Mouse (Mus musculus) ES-E14 (cell line): Measurements from ENCODE around the gene Reg4. TPM values are rescaled to one million over a fixed set of nuclear protein-coding genes. Genes with fewer than 3 reads are reported as not detected.

Experiments
- DNase-seq: peaks from one replicate; pipeline ENCODE4 v3.0.0-alpha.2; 2013; ENCODE audit warnings: low read depth, low spot score
- H3K27ac ChIP-seq: 2 replicates; pipeline ENCODE4 v1.5.1; 2012; ENCODE audit warnings: low read depth, mild to moderate bottlenecking, low read length, moderate library complexity, mixed read lengths; ENCODE audit not compliant: poor library complexity, insufficient read depth, severe bottlenecking
- H3K36me3 ChIP-seq: 2 replicates; pipeline ENCODE4 v1.6.1; 2012; ENCODE audit warnings: mild to moderate bottlenecking, low read length, moderate library complexity, mixed read lengths; ENCODE audit not compliant: control insufficient read depth, poor library complexity, insufficient read depth, severe bottlenecking
- H3K4me1 ChIP-seq, 2 experiments: fragments of 150-350 bp in 1 of 2; sonication (generic) in 1 of 2; 2 replicates each; pipeline ENCODE4 v1.6.1; 2012; ENCODE audit warnings: low read length in 2 of 2, mild to moderate bottlenecking in 1 of 2, mixed read lengths in 1 of 2; ENCODE audit not compliant: control insufficient read depth in 2 of 2, insufficient read depth in 2 of 2, poor library complexity in 1 of 2
- H3K4me3 ChIP-seq, 2 experiments: fragments of 150-350 bp in 1 of 2; sonication (generic) in 1 of 2; 2 replicates each; pipeline ENCODE4 v1.5.1; 2012; ENCODE audit warnings: low read length in 2 of 2, low read depth in 1 of 2, mild to moderate bottlenecking in 1 of 2, mixed read lengths in 1 of 2; ENCODE audit not compliant: insufficient read depth in 1 of 2, poor library complexity in 1 of 2, severe bottlenecking in 1 of 2
- H3K9ac ChIP-seq: 2 replicates; pipeline ENCODE4 v1.6.1; 2012; ENCODE audit warnings: low read depth, mild to moderate bottlenecking, low read length, mixed read lengths; ENCODE audit not compliant: poor library complexity, insufficient read depth, severe bottlenecking
- H3K9me3 ChIP-seq: fragments of 150-350 bp; sonication (generic); 2 replicates; pipeline ENCODE4 v1.6.1; 2012; ENCODE audit warnings: low read depth, mild to moderate bottlenecking, low read length; ENCODE audit not compliant: control insufficient read depth, insufficient read depth
- CHD2 ChIP-seq: IDR thresholded peaks from 2 replicates; pipeline ENCODE4 v1.6.1; 2014; ENCODE audit warnings: mild to moderate bottlenecking, low read depth, low read length, inconsistent platforms
- HCFC1 ChIP-seq: IDR thresholded peaks from 2 replicates; pipeline ENCODE4 v1.6.1; 2012; ENCODE audit warnings: low read length, inconsistent platforms, borderline replicate concordance; ENCODE audit not compliant: insufficient read depth
- MAFK ChIP-seq: IDR thresholded peaks from 2 replicates; pipeline ENCODE4 v1.6.1; 2014; ENCODE audit warnings: mild to moderate bottlenecking, low read depth, low read length, inconsistent platforms; ENCODE audit not compliant: insufficient read depth
- ZC3H11A ChIP-seq: IDR thresholded peaks from 2 replicates; pipeline ENCODE4 v1.6.1; 2012; ENCODE audit warnings: low read depth, mild to moderate bottlenecking, inconsistent platforms, low read length, borderline replicate concordance
- ZNF384 ChIP-seq: IDR thresholded peaks from 2 replicates; pipeline ENCODE4 v1.6.1; 2012; ENCODE audit warnings: low read depth, low read length, inconsistent platforms
- in situ Hi-C, 2 experiments: fragments of 600-800 bp; cut with MboI; formaldehyde crosslinking; loops; one replicate each; pipeline ENCODE4 v1.15.1; 2025; ENCODE audit warnings: low sequenced_read_pairs in 2 of 2, inconsistent platforms in 1 of 2; ENCODE audit not compliant: unreplicated experiment in 2 of 2
- total RNA-seq: library from RNA; depleted of rRNA; stranded (reverse); fragments of 300-350 nt; gene quantifications from 2 replicates; pipeline ENCODE4 v1.2.3, GENCODE M21; 2012; rRNA removed

Reg4 gene
- total RNA-seq, 1 experiment: not detected

- Histone ChIP-seq H3K4me3 (no peak overlapping the region), H3K9me3 (no peaks in the 10 kb centered on the region), H3K36me3 (no peaks in the 10 kb centered on the region), H3K27ac (no peak overlapping the region), H3K4me1 (no peaks in the 10 kb centered on the region), H3K9ac (no peak overlapping the region)
- in situ Hi-C loops: no loop called here
- TF ChIP-seq ZC3H11A (no peak), ZNF384 (no peak), HCFC1 (no peak), CHD2 (no peak), MAFK (no peak)
- DNase-seq: no peak
Observed at GRCm38 (mm10) chr3:98282422-98282821, 60.5 kb downstream of the Reg4 start.

- Histone ChIP-seq H3K36me3 (no peaks in the 10 kb centered on the region), H3K27ac (no peak overlapping the region), H3K4me1 (no peaks in the 10 kb centered on the region), H3K9me3 (no peaks in the 10 kb centered on the region), H3K9ac (no peak overlapping the region), H3K4me3 (no peak overlapping the region)
- no peak for DNase-seq
- TF ChIP-seq ZNF384 (no peak), ZC3H11A (no peak), HCFC1 (no peak), MAFK (no peak), CHD2 (no peak)
- in situ Hi-C loops: no loop called here
Observed at GRCm38 (mm10) chr3:98283205-98283604, 61.2 kb downstream of the Reg4 start.

Other genes starting within 250 kb of the Reg4 start
- 41.5 and 54.3 TPM in 2 replicates for gene Notch2, start 208.6 kb upstream of the Reg4 start, total RNA-seq
- gene Adam30, start 61.5 kb upstream of the Reg4 start, total RNA-seq: 0.11 and 0.18 TPM in 2 replicates
- 0.05 TPM in 1 of 2 replicates, not detected in the other for gene Hmgcs2, start 58.3 kb downstream of the Reg4 start, total RNA-seq
- gene Phgdh, start 117.8 kb downstream of the Reg4 start, total RNA-seq: 162 and 206 TPM in 2 replicates
- 2.1 and 3.4 TPM in 2 replicates for gene Zfp697, start 160.3 kb downstream of the Reg4 start, total RNA-seq
- not detected in 2 replicates for gene Gm4450, start 235.0 kb downstream of the Reg4 start, total RNA-seq